Mouse (Mus musculus): ENCODE measurements at regions not wholly inside any gene's neighbourhood (a gene's known extent, or its start where the extent isn't known, plus 50 kb on each side); places are given as distances from the start of the nearest gene placed in this dataset.
"Not testable (repeated sequence)": the region's sequence is repeated elsewhere in the genome, so short reads cannot be mapped to it uniquely, and the experiment has no call there.

DNA sequence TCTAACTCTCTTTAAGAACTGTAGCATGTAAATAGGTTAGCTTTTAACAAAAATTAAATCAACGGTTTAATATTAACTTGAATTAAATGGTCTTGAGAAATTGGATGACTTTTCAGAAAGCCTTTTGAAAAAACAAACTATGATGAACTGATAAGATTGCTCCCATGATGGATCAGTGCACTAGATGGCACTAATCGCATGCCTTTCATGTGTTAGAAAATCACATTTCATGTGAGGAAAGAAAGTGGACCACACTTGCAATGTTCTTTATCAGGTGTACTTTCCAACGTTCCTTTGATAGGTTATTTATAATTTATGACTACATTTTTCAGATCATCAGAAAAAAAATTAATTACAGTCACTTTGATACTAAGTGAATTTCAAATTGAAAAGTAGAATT is 1003.2 kb upstream of the 4930412O13Rik start:
- intact Hi-C loops (cut with DNase I), result no loop called here
- DNase-seq, result no peak

DNA sequence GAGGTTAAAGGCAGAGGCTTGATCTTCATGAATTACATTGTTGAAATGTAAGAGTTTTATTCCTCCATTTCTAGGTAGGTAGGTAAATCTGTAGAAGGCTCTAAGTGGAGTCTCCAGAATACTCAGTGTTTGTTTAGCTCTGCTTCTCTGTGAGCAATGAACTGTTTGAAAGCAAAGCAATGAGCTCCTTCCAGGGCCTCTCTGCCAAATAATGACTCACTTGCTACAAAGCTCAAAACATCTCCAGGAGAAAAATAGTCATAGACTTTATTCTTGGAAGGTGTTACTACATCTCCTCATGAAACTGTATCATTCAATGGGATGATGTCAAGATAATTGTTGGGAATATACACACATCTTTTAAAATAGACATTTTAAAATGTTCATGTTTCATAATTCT is 968.6 kb upstream of the 4930412O13Rik start:
- intact Hi-C loops (cut with DNase I), result no loop called here

DNA sequence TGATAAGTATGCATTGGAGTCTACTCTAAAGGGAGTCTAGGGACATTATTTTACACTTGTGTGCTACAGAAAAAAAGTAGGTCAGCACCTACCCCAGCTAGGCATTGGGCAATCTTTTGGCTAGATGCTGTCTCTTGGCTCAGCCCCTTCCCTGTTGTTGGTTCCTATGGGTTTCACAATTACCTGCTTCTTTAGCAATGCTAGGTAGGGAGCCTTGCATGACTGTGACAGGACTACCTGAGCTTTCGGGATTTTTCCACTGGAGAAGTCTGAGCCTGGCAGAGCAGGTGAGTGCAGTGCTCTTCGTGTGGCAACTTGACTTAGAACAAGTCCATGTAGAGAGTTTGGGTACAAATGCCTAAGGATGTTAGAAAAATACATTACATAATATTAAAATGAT is 956.2 kb upstream of the 4930412O13Rik start:
- intact Hi-C loops (cut with DNase I), result no loop called here

More for the DNA sequence above, 968.6 kb upstream of the 4930412O13Rik start:
- no peak for DNase-seq

DNA sequence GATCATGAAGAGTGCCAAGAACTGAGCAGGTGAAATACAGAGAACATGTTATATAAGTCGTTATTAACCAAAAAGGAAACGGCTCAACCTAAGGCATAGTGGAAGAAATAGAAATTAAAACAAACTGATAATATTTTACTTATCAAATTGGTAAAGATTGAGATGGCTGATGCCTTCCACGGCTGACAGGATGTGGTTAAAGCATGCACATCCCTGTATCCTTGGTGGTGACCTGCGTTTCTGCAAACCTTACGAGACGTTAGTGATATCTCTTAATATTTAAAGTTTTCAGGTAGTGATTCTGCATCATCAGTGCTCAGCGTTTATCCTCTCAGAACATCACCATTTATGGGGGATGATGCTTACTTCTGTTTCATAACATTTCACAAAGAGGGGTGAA is 939.5 kb upstream of the 4930412O13Rik start:
- intact Hi-C loops (cut with DNase I), result no loop called here
- DNase-seq, result no peak

More for the DNA sequence above, 956.2 kb upstream of the 4930412O13Rik start:
- no peak for DNase-seq

DNA sequence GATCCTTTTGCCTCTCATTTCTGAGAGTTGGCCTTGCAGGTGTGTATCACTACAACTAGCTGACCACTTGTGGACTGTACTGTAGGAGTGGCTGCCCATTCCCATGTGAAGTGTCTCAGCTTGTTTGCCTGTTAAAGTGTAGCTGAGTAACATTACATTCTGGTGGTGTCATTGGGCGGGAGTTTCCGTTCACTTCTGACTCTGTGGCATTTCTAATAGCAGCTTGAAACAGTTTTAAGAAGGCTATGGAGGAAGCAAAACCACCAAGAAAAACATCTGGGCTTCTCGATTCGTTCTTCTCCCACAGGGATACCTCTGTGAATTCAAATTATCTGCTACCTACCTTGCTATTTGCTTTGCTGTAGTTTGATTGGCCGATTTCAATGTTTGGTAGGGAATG is 922.1 kb upstream of the 4930412O13Rik start:
- DNase-seq, result no peak
- intact Hi-C loops (cut with DNase I), result no loop called here

DNA sequence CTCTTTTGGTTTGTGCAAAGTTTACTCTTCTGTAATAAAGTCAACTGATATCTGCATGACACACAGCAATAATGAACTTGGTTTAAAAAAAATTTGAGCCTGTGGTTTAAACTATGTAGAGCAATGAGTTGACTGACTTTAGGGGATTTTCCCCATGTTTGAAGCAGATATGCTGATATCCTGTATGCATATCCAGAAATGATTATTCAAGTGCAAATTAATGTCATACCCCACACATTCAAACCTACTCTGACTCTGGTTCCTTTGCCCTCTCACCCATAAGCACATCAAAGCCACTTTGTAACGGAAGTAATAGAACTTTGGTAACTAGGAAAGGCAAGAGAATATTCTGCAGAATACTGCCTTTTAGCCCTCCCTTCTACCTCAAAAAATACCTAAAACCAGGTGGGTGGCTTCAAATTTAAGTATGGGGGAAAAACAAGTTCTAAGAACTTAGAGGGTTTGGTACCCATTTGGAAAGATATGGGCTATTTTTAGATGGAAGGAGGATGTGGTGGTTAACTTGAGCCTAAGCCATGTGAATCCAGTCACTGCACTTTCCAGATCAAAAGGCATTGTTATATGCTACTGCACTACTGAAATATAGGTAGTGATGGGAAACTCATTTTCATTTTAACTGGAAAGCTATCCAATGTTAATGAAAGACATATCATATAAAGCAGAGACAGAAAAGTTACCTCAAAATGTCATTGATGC is 915.9 kb upstream of the 4930412O13Rik start:
- intact Hi-C loops (cut with DNase I), result no loop called here
- DNase-seq, result no peak

DNA sequence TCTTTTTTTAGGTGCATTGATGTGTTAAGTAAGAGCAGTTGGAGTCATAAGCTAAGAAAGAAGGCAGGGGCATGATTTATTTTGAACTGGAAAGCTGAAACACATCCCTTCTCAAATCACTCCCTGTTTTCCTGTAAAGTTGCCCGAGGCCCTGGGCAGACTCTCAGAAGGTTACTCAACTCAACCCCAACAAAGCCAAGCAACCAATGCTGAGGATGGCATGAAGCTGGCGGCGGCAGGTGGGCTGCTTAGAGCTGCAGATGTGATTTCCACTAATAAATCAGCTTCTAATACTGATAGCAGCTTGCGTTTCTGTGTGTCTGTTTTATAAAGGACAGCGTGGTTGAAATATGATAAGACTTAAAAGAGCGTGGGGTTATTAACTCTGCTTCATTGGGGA is 905.4 kb upstream of the 4930412O13Rik start:
- intact Hi-C loops (cut with DNase I), result no loop called here

DNA sequence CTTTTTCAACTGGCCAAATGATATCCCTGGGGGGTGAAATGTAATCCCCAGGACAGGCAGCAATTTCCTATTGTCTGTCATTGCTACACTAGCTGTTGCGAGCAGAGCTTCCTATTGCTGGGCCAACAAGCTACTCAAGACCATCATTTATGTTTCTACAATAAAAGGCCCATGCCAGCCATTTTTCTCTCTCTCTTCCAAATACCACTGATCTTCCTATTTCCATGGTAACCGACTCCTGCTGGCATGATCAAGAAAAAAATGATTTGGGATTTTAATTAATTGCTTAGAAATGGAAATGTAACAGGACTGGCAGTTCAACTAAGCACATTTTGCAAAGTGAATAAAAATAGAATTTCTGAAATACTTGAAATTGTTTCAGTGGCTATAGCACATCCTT is 868.7 kb upstream of the 4930412O13Rik start:
- no peak for DNase-seq
- intact Hi-C loops (cut with DNase I), result no loop called here

More for the DNA sequence above, 905.4 kb upstream of the 4930412O13Rik start:
- DNase-seq, result no peak

DNA sequence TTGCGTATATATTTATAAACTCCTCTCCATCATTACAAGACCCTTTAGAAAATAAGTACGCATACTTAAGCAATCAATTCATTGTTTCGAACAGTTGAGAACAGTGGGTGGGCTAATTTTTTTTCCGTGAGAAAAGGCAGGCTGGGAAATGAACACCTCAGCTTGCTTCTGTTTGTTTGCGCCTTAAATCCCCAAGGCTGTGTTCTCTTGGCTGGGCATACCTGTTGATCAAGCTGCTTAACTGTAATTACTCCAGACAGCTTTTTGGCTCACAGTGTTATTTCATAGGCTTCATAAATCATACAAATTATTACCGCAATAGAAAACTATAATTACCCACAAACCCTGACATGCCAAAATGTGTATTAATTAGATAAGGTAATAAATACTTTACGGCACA is 848.0 kb upstream of the 4930412O13Rik start:
- no peak for DNase-seq
- intact Hi-C loops (cut with DNase I), result no loop called here

DNA sequence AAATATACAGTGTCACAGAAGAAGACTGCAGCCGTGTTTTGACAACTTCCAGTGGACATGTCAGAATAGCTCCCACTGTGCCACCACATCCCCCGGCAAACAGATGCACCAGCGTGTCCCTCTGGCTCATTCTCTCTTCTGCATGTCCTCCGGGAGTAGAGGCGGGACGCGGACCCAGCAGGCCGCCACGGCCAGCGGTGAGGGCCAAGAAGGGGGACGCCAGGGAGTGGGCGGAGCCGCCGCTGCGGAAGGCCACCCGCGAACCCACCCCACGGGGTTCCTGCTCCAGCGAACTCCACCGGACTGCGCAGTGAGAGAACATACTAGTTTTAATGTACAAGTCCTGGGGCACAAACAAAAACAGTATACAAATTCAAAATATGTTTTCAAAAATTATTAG is 838.7 kb upstream of the 4930412O13Rik start:
- intact Hi-C loops (cut with DNase I); DNase-seq: not testable (repeated sequence)

DNA sequence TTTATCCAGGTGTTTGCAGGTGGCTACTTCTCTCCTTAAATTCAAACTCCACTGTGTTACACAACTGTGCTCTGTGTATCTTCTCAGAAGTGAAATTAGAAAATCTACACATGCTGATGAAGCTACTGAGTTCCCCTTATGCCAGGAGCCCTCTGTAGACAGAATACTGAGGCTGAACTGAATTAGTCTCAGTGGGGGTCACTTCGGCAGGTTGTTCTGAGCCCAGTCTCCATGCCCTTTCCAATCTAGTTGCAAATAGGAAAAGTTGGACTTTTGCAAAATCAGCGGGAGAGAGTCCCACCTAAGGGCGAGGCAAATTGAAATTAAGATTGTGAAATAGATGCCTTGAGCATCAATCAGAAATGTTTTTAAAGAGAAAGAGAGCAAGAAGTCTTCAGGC is 833.1 kb upstream of the 4930412O13Rik start:
- no peak for DNase-seq
- intact Hi-C loops (cut with DNase I), result no loop called here

DNA sequence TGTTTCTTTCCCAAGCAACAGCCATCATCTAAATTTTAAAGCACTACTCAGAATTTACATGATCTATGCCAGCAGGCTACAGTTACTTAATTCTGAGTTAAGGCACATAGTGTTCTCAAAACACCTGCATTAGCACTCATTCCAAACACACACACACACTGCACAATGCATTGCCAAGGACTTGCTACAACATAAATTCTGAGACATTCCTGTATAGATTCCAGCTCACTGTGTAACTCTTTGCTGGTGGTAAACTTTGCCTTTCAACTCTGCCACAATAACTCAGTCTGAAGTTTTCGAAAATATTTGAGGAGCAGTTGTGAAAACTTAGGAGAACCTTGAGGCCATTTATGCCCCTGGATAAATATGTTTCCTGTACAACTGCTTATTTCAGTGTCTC is 807.2 kb upstream of the 4930412O13Rik start:
- no peak for DNase-seq
- intact Hi-C loops (cut with DNase I), result loop anchor here (10.0 kb wide), 1 partner anchor 931 kb away; no protein-coding TSS in a partner anchor

DNA sequence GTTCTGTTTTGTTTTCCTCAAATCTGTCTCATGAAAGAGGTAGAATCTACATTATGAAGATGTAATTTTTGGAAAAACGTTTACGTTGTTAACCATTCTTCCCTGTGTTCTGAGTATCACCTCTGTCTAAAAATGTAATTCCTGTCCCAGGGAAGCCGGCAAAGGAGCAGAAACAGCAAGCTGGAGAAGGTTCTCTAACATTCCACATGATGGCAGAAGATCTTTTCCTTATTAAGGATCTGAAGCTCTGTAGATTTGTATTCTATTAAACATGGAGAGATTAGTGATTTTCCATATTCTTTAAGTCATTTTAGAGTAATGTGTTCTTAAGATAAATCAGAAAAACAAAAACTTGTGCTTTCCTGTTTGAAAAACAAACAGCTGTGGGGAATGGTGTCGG is 802.9 kb upstream of the 4930412O13Rik start:
- no peak for DNase-seq
- intact Hi-C loops (cut with DNase I), result loop anchor here (5.0 to 10.0 kb wide), 2 partner anchors 804 to 927 kb away; partner anchors contain the start of gene 4930412O13Rik

DNA sequence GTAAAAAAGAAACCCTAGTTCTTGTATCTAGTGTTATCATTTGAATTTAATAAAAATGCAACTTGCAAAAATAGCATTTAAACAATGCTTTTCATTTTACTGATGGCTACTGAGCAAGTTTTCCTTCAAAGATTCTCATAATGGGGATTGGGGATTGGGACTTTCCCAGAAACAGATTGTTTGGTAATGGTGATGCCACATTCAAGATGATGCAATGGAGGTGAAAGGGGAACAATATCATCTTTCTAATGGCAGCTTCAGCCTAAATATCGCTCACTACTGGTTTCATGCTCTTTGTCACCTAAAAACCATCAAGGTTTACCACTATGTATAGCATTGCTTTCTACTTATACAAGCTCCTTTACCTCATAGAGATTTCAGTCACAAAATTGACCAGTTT is 799.3 kb upstream of the 4930412O13Rik start:
- DNase-seq, result no peak
- intact Hi-C loops (cut with DNase I), result no loop called here

DNA sequence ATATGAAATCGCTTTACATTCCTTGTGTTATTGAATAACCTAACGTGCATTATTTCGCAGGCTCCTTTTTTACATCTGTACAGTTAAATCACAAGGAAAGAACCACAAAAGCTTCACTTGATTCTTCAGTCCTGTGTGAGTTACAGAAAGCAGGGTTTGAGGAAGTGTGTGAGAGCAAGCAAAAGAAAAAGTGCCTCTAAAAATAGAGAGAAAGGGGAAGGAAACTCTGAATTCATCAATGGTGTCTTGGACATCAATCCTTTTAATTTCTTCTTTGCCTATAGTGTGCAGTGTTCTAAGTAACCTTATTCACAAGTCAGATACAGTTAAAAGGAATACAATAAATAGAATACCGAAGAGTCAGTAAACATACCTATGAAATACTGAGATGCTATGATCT is 785.7 kb upstream of the 4930412O13Rik start:
- intact Hi-C loops (cut with DNase I), result no loop called here
- no peak for DNase-seq

DNA sequence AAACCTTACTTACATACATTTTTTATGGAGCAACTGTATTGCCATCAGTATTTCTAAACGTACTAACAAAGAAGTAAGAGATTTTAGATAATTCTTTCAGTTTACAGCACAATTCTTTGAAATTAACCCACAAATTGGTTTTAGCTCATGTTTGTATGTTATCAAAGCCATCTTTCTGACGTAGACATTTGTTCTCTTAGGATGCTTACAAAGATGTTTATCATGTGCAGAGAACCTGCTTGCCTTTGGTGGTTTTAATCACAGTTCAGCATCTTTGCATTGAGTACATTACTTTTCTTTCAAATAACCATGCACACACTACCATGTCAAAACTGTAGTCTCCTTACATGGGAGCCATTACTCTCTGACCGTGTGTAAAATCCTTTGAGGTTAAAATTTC is 764.4 kb upstream of the 4930412O13Rik start:
- intact Hi-C loops (cut with DNase I), result no loop called here
- DNase-seq, result no peak

DNA sequence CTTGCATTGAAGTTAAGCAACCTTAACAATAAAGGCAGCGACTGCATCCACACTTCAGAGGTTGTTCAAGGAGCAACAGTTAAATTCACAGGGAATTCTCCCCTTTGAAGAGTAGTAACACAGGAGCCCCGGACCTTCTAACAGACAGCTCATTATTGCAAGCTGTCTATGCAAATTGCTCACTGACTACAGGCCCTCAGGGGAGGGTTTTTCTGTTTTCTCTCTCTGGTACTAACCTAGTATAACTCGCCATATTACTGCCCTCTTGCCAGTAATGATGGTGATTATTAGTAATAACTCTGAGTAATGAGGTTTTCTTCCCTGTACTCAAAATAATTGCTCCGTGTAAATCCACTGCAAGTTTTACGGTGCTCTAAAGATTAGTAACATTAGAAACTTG is 763.5 kb upstream of the 4930412O13Rik start:
- intact Hi-C loops (cut with DNase I), result no loop called here
- no peak for DNase-seq

DNA sequence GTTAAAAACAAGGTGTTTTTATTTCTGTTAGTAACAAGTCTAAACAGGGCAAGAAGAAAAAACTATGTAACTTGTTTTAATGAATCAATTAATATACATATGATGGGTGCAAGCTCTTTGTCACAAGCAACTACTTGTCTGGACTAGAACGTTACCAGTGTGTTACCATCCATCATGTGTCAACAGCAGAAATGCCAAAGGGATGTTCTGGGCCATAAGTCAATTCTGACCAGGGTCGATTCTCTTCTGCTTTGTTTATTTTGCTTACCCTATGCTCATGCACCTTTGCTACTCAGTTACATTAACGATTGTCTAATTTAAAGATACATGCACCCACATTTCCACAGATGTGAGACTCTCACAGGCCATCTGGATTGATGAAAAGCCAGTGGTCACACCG is 744.1 kb upstream of the 4930412O13Rik start:
- no peak for DNase-seq

DNA sequence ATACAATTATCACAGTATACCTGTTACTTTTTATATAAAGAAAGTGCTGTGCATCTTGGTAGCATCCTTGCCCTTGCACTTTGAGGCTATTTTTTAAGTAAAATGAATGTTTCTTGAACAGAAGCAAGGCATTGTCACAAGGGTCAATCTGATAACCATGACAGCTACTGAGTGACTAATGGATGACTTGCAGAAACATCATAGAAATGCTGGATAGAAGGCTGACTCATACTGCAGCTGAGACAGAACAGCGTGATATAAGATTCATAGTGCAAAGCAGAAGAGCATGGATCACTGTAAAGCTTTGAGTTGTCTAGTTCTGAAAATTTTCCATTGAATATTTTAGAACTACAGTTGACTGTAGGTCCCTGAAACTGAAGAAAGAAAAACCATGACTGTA is 739.6 kb upstream of the 4930412O13Rik start:
- no peak for DNase-seq
- intact Hi-C loops (cut with DNase I), result no loop called here

More for the DNA sequence above, 744.1 kb upstream of the 4930412O13Rik start:
- intact Hi-C loops (cut with DNase I), result no loop called here

DNA sequence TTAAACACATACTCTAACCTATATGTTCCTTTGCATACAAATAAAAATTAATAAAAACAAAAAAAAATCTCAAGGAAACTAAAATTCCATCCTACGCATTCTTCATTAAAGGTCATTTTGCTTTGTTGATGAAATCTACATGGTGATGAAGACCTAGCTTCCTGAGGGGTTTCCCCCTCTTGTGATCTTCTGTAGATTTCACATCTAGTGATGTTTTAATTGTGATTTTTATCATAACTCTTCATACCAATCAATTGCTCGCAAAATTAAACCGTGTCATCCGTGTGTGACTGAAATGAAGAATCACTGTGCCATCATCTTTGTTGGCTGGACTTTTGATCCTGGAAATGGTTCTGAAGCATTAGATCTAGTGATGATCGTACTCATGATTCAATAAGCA is 725.4 kb upstream of the 4930412O13Rik start:
- DNase-seq, result no peak
- intact Hi-C loops (cut with DNase I), result no loop called here

DNA sequence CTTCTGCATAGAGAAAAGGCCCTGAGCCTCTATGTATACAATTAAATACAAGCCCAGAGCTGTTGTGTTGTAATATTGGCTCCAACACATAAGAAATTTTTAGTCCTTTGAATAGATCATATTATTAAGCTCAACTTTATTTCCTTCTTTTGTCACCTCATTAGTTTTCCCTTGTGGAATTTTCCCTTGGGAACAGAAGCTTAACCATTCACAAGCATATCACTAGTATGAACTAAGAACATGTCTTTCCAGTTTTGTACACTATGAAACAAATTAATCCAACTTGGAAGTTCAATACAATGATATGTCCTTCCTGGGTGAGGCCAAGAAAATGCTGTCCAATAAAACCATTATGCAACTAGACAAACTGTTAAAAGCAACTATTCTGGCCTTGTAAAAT is 720.9 kb upstream of the 4930412O13Rik start:
- no peak for DNase-seq
- intact Hi-C loops (cut with DNase I), result no loop called here

DNA sequence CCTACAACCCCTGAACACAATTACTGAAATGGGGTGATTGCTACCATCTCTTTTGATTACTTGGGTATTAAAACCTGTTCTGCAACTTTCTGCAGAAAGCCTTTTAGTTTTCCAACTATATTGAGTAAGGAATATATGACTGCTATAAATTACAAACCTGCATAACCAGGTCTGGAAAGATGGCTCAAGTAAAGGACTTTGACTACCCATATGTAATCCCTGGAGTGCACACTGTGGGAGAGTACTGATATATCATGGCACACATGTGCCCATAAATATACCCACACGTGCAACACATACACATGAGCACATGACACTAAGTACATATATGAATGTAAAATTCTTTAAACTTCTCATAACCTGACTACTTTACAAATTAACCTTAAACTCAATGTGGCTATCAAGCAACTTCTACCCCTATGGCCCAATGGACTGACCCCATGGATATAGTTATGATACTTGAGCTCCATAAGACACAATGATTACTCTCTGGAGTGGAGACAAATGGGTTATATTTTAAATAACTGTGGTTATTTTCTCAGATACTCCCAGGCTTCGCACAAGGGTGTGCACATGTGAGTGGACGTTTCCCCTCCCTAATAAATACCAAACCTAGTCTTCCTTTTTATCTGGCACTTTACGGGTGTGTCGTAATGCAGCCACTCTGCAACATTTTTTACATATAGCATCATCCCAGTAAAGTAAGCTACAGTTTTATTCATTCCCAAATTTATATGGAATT is 717.1 kb upstream of the 4930412O13Rik start:
- DNase-seq, result no peak
- intact Hi-C loops (cut with DNase I), result no loop called here
